Mouse (Mus musculus) heart, embryonic 14.5 days (tissue): ENCODE data around the gene Selenov. TPM values are rescaled to one million over a fixed set of nuclear protein-coding genes. Genes with fewer than 3 reads are reported as not detected.

Source experiments
- ATAC-seq: fragments of 200-750 bp; cut with Nextera tagmentation; 2 replicates; pipeline ENCODE4 v1.8.0; 2017; ENCODE audit warnings: low read depth, moderate TSS enrichment; ENCODE audit not compliant: insufficient number of reproducible peaks, insufficient read depth, low FRiP score
- H3K27ac ChIP-seq, 2 experiments: fragments of 200-500 bp in 1 of 2; fragments of 300-500 bp in 1 of 2; sonication (generic) in 1 of 2; replicated peaks in 1 of 2; 2 replicates each; pipeline ENCODE4 v1.5.1; 2012 to 2014; ENCODE audit warnings: low read depth in 2 of 2, low read length in 2 of 2, control low read depth in 1 of 2, mild to moderate bottlenecking in 1 of 2, mixed read lengths in 1 of 2; ENCODE audit not compliant: control insufficient read depth in 1 of 2, insufficient read depth in 1 of 2
- H3K27me3 ChIP-seq: fragments of 300-500 bp; sonication (generic); 2 replicates; pipeline ENCODE4 v1.6.1; 2014; ENCODE audit warnings: mild to moderate bottlenecking, low read length, control low read depth; ENCODE audit not compliant: control insufficient read depth, insufficient read depth
- H3K36me3 ChIP-seq: fragments of 300-500 bp; sonication (generic); 2 replicates; pipeline ENCODE4 v1.6.1; 2014; ENCODE audit warnings: mild to moderate bottlenecking, control low read depth, low read length, mixed read lengths; ENCODE audit not compliant: control insufficient read depth, insufficient read depth
- H3K4me1 ChIP-seq, 2 experiments: fragments of 200-500 bp in 1 of 2; fragments of 300-500 bp in 1 of 2; sonication (generic) in 1 of 2; 2 replicates each; pipeline ENCODE4 v1.6.1; 2012 to 2014; ENCODE audit warnings: low read length in 2 of 2, control low read depth in 1 of 2, mixed read lengths in 1 of 2; ENCODE audit not compliant: control insufficient read depth in 2 of 2, insufficient read depth in 2 of 2
- H3K4me2 ChIP-seq: fragments of 300-500 bp; sonication (generic); 2 replicates; pipeline ENCODE4 v1.6.1; 2014; ENCODE audit warnings: mild to moderate bottlenecking, low read length
- H3K4me3 ChIP-seq, 2 experiments: fragments of 200-500 bp in 1 of 2; fragments of 300-500 bp in 1 of 2; sonication (generic) in 1 of 2; 2 replicates each; pipeline ENCODE4 v1.5.1; 2012 to 2014; ENCODE audit warnings: low read length in 2 of 2, mild to moderate bottlenecking in 2 of 2, control low read depth in 1 of 2, low read depth in 1 of 2, moderate library complexity in 1 of 2; ENCODE audit not compliant: control insufficient read depth in 1 of 2, insufficient read depth in 1 of 2
- H3K9ac ChIP-seq: fragments of 300-500 bp; sonication (generic); 2 replicates; pipeline ENCODE4 v1.6.1; 2014; ENCODE audit warnings: mild to moderate bottlenecking, low read length
- H3K9me3 ChIP-seq: fragments of 300-500 bp; sonication (generic); 2 replicates; pipeline ENCODE4 v1.6.1; 2016; ENCODE audit warnings: low read length, control low read depth; ENCODE audit not compliant: control insufficient read depth
- WGBS: fragments of 180-500 bp; shearing (Covaris S2); extraction: QIAGEN DNeasy Blood & Tissue Kit; methylation state at CpG from one replicate; pipeline ENCODE4 v1.1.7; 2014; 5-methylcytosine and 5-hydroxymethylcytosine counted together
- polyA plus RNA-seq: library from polyadenylated mRNA; unstranded; fragments of >200 nt; fragmentation: Nextera tagmentation; extraction: Ambion mirVana; gene quantifications from 2 replicates; pipeline ENCODE4 v1.2.1, GENCODE M21; 2014

The Selenov gene
- polyA plus RNA-seq, 1 experiment from 2014 or later, result not detected

GRCm38 (mm10) chr7:28278279-28278652 is 12.7 kb downstream of the Selenov start:
- no peaks in the 10 kb centered on the region for H3K36me3 ChIP-seq
- peak overlapping the region; percentile 91 for H3K4me2 ChIP-seq
- peak overlapping the region; percentile 72 to 87 for H3K4me3 ChIP-seq
- H3K4me1 ChIP-seq, result peaks cover 4 to 5% of the 10 kb centered on the region in 2 experiments; a peak in 3 of 4 replicates
- ATAC-seq, result no peak
- WGBS, result 84% methylated on average over 7 of the region's 7 CpGs
- peak overlapping the region; percentile 93 for H3K9ac ChIP-seq
- no peaks in the 10 kb centered on the region for H3K9me3 ChIP-seq
- H3K27me3 ChIP-seq, result no peaks in the 10 kb centered on the region
- peak overlapping the region in 1 of 2 experiments; percentile 66; a peak in 1 of 4 replicates for H3K27ac ChIP-seq

- 3% methylated on average over 68 of the region's 68 CpGs for WGBS
- H3K4me1 ChIP-seq, result peaks cover 4 to 5% of the 10 kb centered on the region in 2 experiments; a peak in 3 of 4 replicates
- H3K27me3 ChIP-seq, result no peaks in the 10 kb centered on the region
- H3K9me3 ChIP-seq, result no peaks in the 10 kb centered on the region
- H3K4me2 ChIP-seq, result peak within 1 kb of the TSS; percentile 91
- H3K36me3 ChIP-seq, result 0 out of 2 replicates have a peak, but pooled peaks cover 3% of the 10 kb centered on the region
- H3K4me3 ChIP-seq, result peak within 1 kb of the TSS; percentile 72 to 87
- peak within 1 kb of the TSS; percentile 66 to 75 for H3K27ac ChIP-seq
- peak within 1 kb of the TSS; percentile 93 for H3K9ac ChIP-seq
- peak; percentile 46 for ATAC-seq
Measured at GRCm38 (mm10) chr7:28277615-28278278, 13.2 kb downstream of the Selenov start, which contains the start of gene Eid2b. TSS of gene Eid2b (plus strand) at chr7:28277739.

GRCm38 (mm10) chr7:28277237-28277614 is 13.8 kb downstream of the Selenov start:
- Histone ChIP-seq H3K27ac (no peak overlapping the region), H3K4me1 (peaks cover 4 to 5% of the 10 kb centered on the region in 2 experiments; a peak in 3 of 4 replicates), H3K36me3 (peaks cover 6% of the 10 kb centered on the region; the same call in 1 of the 2 replicates), H3K9ac (no peak overlapping the region), H3K4me3 (no peak overlapping the region), H3K27me3 (no peaks in the 10 kb centered on the region), H3K4me2 (no peak overlapping the region; the same call in 1 of the 2 replicates), H3K9me3 (no peaks in the 10 kb centered on the region)
- 56% methylated on average over 8 of the region's 8 CpGs for WGBS
- ATAC-seq, result no peak

GRCm38 (mm10) chr7:28271761-28272160 is 19.2 kb downstream of the Selenov start:
- H3K27me3 ChIP-seq, result no peaks in the 10 kb centered on the region
- H3K4me3 ChIP-seq, result no peak overlapping the region
- peaks cover 5 to 9% of the 10 kb centered on the region in 2 experiments for H3K4me1 ChIP-seq
- no peak overlapping the region for H3K27ac ChIP-seq
- no peak overlapping the region for H3K4me2 ChIP-seq
- ATAC-seq, result no peak
- H3K9me3 ChIP-seq, result no peaks in the 10 kb centered on the region
- H3K36me3 ChIP-seq, result peaks cover 10% of the 10 kb centered on the region; the same call in 1 of the 2 replicates
- H3K9ac ChIP-seq, result no peak overlapping the region
- WGBS, result 67% methylated on average over 3 of the region's 3 CpGs

DNA sequence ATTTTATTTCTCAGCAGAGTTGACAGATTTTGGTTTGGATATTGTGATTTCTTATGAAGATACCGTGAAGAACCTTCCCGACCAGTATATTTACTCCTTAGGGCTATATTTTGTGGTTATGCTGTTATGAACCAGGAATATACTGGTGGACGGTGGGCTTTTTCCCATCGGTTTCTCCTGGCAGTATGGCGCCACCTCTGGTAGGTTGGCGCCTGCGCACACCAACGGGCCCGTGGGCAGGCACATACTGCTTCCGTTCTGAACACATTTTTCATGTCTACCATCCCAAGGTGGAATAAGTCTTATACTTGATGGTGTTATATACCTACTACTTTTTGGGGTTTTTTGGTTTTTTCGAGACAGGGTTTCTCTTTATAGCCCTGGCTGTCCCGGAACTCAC is 21.6 kb downstream of the Selenov start:
- peaks cover 10% of the 10 kb centered on the region; the same call in 1 of the 2 replicates for H3K36me3 ChIP-seq
- no peak for ATAC-seq
- H3K27ac ChIP-seq, result no peak overlapping the region
- H3K4me3 ChIP-seq, result no peak overlapping the region
- peaks cover 5 to 9% of the 10 kb centered on the region in 2 experiments for H3K4me1 ChIP-seq
- H3K9me3 ChIP-seq, result no peaks in the 10 kb centered on the region
- no peaks in the 10 kb centered on the region for H3K27me3 ChIP-seq
- WGBS, result 91% methylated on average over 12 of the region's 12 CpGs
- no peak overlapping the region for H3K4me2 ChIP-seq
- H3K9ac ChIP-seq, result no peak overlapping the region

- 30% methylated on average over 16 of the region's 16 CpGs for WGBS
- peak overlapping the region; percentile 46 to 82; a peak in 2 of 4 replicates for H3K27ac ChIP-seq
Measured at GRCm38 (mm10) chr7:28268576-28268975, 22.4 kb downstream of the Selenov start.

GRCm38 (mm10) chr7:28268042-28268531 is 22.9 kb downstream of the Selenov start:
- Histone ChIP-seq H3K9me3 (no peaks in the 10 kb centered on the region), H3K4me2 (peak overlapping the region; percentile 93), H3K9ac (peak overlapping the region; percentile 96), H3K27ac (peak overlapping the region; percentile 46 to 82), H3K4me3 (peak overlapping the region; percentile 84 to 86), H3K27me3 (no peaks in the 10 kb centered on the region), H3K36me3 (peaks cover 10% of the 10 kb centered on the region; the same call in 1 of the 2 replicates), H3K4me1 (peaks cover 5 to 9% of the 10 kb centered on the region in 2 experiments)
- peak; percentile 54; the same call in 1 of the 2 replicates for ATAC-seq
- WGBS, result under 1% methylated on average over 39 of the region's 62 CpGs

More at GRCm38 (mm10) chr7:28268576-28268975, 22.4 kb downstream of the Selenov start:
- H3K27me3 ChIP-seq, result no peaks in the 10 kb centered on the region
- H3K9ac ChIP-seq, result peak overlapping the region; percentile 96
- peaks cover 10% of the 10 kb centered on the region; the same call in 1 of the 2 replicates for H3K36me3 ChIP-seq
- peak overlapping the region; percentile 84 to 86 for H3K4me3 ChIP-seq
- H3K9me3 ChIP-seq, result no peaks in the 10 kb centered on the region
- H3K4me2 ChIP-seq, result peak overlapping the region; percentile 93
- H3K4me1 ChIP-seq, result peaks cover 5 to 9% of the 10 kb centered on the region in 2 experiments
- ATAC-seq, result no peak
